Mouse (Mus musculus) retina, embryonic 14.5 days (tissue): ENCODE data around the gene Krt73.

Experiments
- DNase-seq: peaks from one replicate; pipeline ENCODE4 v3.0.0-alpha.2; 2015; ENCODE audit warnings: low spot score

The Krt73 gene

DNA sequence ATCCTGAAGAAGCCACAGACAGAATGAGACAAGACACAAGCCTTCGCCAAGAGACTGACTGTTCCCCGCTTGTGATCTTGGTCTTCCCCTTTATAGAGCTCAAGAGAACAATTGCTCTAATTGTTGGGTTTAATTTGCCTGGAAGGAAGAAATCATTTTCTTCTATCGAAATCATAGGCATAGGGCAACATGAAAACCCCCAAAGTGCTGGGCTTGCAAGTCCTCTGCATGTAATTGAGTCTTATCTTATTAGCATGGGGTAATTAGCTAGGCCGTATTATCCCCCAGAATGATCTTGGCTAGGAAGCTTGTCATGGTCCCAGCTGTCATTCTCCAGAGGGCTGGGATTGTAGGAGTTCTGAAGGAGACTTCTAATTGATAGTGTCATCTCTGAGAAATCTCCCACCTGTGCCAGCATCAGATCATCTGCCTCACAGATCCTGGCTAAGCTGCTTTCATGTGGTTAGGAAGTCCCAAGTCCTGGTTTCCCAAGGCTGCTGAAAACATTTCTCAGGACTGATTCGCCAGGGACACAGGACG, at the start of gene Krt73:
Gene Krt73, minus strand, starts transcription at position 51 of the 540 bp plus-strand sequence.
- DNase-seq: peak; percentile 45

DNA sequence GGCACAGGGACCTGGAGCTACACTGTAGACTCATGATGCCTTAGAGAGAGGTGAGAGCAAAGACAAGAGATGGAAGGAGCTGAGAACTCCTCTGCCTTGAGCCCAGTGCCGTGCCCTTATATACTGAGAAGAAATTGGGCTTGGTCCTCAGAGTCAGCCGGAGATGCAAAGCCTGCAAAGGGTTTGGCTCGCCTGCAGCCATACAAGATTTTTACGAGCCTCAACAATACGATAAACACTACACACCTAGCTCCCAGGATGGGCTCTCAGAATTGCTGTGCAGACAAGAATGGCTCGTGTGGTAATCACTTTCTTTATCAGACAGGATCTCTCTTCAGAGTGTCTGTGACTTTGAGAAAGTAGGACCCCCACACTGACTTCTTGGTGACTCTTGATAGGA, 48.5 kb upstream of the Krt73 start, which contains the start of gene Krt1:
Gene Krt1, minus strand, starts transcription at position 101 of the 400 bp plus-strand sequence.
- no peak for DNase-seq

DNA sequence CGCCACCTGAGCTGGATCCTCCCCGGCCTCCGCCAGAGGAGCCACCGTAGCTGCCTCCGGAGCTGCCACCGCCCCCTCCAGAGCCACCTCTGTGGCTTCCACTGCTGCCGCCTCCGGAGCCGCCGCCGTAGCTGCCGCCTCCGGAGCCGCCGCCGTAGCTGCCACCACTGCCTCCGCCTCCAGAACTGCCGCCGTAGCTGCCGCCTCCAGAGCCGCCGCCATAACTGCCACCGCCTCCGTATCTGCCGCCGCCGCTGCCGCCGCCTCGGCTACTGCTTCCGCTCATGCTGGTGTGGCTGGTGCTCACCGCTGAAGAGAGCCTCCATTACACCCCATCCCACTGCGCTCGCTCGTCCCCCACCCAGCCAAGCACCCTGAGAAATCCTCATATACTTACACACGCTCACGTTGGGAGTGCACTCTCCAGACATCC, 43.8 kb upstream of the Krt73 start:
- peak; percentile 69 for DNase-seq

DNA sequence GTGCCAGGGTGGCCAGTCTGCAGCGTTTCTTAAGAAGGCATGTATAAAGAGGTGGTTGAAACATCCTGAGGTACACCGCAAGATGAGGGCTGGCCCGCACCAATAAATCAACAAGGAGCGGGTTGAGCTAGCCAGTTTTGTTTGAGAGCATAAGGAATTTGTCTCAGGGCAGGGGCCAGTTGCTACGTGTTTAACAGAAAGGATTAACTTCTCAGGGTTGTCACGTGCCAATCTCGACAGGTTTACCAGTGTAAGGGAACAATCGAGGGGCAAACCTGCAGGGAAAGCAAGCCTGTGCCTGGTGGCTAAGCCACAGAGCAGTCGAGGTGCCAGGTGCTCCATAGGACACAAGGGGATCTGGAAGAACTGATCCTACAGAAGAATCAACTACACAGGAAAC, 41.0 kb upstream of the Krt73 start:
- DNase-seq: no peak

DNA sequence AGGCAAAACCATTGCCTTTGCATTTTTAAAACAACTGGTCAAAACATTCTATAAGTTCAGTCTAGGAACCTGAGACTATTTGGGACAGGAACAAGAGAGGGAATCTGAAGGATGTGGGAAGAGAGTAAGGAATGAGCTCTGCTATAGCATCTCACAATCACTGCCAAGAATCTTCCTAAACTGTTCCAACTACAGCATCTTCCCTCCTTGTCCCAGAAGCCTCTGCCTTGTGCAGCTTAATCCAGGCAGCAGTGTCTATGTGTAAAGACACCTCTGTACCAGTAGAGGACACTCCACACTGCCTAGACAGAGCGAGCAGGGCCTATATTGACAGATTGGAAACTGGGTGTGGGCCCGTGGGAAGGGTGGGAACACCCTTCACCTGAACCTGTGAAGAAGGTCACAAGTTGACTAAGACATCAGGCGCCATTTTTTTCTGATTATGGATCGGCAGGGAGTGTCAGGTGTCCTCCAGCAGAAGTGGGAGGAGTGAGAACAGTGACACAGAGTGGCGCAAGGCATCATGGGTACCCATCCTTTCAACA, 32.7 kb upstream of the Krt73 start:
- DNase-seq: no peak

DNA sequence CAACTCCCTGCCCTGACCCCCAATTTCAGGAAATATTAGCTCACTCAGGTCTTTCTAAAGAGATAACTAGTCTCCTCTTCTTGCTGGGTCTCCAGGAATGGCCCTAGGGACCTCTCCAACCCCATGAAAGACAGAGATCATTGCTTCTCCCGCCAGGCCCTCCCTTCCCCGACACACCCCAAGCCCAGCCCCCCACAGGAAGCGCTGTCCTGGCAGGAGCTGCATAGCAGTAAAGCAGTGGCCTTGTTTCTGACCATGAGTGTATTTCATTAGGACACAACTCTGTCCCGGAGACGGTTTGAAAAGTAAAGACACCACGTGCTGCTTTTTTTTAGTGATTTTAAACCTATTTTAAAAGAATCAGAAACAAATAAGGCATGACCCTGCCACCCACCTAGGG, 31.0 kb upstream of the Krt73 start:
- DNase-seq: no peak

DNA sequence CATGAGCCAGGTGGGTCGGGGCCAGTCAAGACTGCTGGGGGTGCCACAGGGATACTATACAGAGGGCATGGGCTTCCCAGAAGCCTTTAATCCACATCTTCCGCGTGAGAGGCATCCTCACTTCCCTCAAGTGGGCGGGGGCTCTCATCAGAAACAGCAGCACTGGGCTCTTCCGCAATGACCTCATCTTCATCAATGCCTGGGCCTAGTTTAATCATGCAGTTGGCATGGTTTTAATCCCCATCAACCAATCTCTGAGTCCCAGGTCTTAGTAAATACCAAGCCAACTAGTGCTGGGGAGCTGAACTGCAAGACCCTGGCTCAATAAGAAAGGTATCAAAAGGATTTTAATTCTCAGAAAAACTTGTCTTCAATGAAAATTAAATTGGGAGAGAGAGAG, 27.3 kb upstream of the Krt73 start:
- peak; percentile 24 for DNase-seq

DNA sequence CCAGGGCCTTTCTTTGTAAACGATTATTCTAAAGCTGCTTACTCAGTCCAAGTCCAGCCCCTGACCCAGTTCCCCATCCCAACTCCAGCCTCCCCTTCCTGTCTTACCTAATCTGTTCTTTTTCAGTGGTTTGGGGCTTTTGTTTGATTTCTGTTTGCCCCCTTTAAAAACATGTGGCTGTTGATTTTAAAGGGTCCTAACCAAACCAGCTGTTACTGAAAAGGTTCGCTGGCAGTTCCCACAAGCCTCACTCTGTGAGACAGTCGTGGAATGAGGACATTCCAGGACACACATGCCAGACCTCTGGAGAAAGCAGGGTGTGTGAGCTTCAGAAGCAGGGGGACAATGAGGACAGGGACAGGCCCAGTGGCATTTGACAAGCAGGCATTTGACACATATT, 19.6 kb upstream of the Krt73 start:
- peak; percentile 39 for DNase-seq

DNA sequence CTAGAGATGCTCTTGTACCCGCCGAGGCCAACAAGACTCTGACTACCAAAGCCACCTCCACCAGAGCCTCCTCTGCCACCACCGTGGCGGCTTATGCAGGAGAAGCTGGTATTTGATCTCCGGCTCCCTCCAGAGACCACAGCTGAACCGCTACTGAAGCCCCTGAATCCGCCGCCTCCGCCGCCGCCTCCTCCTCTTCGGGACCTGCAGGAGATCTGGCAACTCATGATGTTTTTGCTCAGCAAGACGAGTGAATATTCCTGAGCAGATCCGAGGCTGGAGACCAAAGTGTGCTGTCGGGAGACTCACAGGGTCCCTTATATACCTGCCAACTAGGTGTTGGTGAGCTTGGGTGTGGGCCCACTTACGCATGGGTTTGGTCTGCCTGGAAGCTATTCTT, 15.7 kb upstream of the Krt73 start, which contains the start of gene Krt2:
Gene Krt2, minus strand, starts transcription at position 295 of the 400 bp plus-strand sequence.
- no peak for DNase-seq

DNA sequence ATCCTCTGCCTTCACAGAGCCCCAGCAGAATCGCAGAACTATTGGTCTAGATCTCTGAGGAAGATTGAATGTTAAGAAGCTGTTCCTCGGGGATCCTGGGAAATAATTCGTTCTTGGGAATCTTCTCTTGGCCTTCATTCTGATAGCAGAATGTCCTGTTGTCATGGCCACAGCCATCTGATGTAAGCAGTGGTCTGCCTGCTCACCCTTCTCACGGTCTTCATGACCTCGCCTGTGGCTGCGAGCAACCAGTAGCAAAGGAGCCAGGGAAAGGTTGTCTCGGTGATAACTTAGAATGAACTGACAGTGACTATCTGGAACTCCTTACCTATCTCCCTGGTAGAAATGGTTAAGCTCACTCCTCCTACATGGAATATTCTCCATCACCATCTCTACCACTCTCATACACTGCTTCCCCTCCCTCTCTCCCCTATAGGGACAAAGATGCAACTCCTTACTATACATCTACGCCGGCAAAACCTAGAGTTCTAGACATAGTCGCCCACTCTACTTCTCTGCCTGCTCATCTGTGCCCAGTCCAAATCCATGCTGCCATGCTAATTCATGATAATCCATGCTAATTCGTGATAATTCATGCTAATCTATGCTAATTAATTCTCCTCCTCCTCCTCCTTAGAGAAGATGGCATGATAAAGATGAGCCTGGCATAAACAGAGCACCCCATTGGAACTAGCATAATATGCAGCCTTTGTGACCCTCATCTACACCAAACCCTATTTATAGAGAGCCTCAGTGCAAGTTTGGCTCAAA, 1.1 kb upstream of the Krt73 start:
- no peak for DNase-seq

DNA sequence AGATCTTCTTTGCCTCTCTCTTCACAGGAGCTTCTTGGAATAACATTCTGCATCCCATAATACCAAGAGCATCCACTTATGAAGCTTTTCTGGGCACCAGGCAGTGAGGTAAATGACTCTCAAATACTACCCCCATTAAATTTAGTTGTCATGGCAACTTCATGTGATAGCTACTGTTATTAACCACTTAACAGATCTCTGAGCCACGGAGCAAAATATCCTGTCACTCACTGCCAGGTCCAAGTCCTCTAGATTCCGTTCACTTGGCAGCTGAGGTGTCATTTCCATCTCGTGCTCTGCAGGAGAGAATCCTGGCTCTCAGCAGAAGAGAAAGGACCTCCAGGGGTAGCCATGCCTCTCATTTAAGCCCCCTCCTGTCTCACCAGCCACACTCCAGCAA, 11.3 kb downstream of the Krt73 start:
- no peak for DNase-seq

DNA sequence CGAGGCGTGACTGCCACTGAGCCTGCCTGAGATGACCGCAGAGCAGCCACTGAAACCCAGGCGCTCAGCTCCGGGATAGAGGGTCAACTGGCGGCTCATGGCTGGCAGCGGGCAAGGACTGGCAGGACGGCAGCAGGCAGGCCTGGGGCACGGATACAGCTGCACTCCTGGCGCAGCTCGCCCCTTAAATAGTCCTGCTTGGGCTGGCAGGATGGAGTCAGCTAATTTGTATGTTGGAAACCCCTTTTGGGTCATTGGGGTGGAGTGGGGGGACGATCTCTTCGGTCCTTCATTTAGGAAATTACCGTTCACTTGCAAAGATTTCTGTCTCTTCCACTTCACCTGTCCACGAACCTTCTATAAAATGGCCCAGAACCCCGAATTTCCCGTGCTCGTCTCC, 15.8 kb downstream of the Krt73 start, which contains the start of gene Krt72:
Gene Krt72, minus strand, starts transcription at position 101 of the 400 bp plus-strand sequence.
- no peak for DNase-seq

DNA sequence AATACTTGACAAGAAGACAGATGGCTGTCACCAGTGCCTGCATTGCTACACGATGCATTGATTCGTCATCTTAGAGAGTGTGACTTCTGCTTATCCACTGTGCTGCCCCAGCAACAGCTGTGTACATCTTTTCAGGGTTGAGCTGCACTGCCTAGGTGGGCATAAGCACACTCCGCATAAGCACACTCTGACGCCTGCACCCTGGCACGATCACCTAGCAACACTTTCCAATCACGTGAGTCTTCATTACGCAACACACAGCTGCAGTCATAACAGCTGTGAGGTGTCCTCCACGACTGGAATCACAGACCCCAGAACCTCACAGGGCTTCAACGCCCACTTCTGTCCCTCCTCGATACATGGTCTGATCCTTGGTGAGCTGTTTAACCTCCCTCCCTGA, 28.7 kb downstream of the Krt73 start:
- DNase-seq: no peak

DNA sequence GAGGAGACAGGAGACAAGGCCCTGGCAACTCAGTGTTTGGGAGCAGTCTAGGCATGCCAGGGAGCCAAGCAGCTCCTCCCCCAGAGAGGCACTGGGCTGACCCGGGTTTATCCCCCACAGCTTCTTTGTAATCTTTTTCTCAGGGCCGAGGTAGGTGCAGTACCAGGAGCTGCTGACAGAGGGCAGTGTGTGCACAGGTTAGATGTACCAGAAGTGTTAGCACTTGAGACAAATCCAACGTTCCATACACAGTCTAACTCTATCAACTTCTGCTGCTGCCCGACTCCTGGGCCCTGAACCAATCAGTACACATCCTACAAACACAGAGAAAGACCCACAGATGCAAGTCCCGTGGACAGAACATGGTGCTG, 29.4 kb downstream of the Krt73 start:
- peak; percentile 97 for DNase-seq

DNA sequence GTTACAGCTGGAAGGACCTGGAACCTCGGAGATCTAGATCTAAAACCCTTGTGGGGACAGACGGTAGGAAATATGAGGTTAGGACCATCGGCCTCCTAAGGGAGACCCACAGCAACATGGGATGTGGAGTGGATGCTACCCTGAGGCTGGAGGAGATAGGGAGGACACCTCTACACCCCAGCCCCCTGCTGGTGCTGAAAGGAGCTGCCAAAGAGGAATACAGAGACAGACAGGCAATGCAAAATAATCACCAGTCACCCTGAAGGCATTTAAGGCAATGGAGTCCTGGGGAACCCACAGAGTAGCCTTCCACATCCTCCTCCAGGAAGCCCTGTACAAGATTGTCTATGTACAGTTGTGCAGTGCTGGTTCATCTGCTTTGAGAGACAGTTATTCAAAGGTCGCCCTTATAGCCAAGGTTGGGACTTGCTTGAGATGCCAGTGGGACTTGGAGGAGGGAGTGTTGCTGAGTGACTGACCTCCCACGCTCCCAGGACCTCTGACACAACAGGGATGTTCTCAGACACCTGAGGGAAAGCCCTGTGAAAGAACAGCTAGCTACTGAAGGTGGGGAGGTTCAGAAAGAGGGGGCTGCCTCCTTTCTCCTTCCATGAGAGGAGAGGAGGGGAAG, 30.0 kb downstream of the Krt73 start:
- peak; percentile 54 for DNase-seq

DNA sequence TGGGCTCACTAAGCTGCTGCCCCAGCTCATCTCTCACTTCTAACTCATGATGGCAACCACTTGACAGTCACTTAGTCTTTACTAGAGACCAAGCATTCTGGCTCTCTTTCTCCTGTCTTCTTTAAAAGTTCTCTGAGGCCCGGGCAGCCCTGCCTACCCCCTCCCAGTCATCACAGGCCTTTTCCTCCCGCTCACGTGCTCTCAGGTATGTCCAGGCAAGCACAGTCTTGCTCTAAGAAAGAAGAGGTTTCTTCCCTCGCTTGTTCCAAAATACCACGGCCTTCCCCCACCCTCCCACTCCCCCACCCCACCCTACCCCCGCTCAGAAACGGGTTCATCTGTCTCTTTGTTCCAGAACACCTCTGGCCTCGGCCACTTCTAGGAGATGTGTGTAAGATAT, 31.9 kb downstream of the Krt73 start:
- DNase-seq: no peak
